Mouse (Mus musculus): Measurements from ENCODE around the gene Rad51d. TPM values are rescaled to one million over a fixed set of nuclear protein-coding genes. Genes with fewer than 3 reads are reported as not detected.
"Not testable (repeated sequence)": the region's sequence is repeated elsewhere in the genome, so short reads cannot be mapped to it uniquely, and the experiment has no call there.

Rad51d gene
- polyA plus RNA-seq, 1 experiment from 2014 or later: 11.3 TPM

GRCm38 (mm10) chr11:82835616-82836432 is 54.6 kb downstream of the Rad51d start:
- Histone ChIP-seq H3K27ac (replicated peaks) (no peak overlapping the region), H3K36me3 (no peaks in the 10 kb centered on the region), H3K27me3 (replicated peaks) (no peaks in the 10 kb centered on the region), H3K9ac (replicated peaks) (no peak overlapping the region), H3K4me3 (replicated peaks) (no peak overlapping the region), H3K4me1 (peaks cover 42% of the 10 kb centered on the region), H3K9me3 (replicated peaks) (no peaks in the 10 kb centered on the region), H3K4me2 (no peak overlapping the region)
- ATAC-seq (ENCODE audit: low FRiP score): no peak
- WGBS: 53% methylated on average over 11 of the region's 11 CpGs

- not testable (repeated sequence) for ATAC-seq (ENCODE audit: low FRiP score); H3K9me3 ChIP-seq (replicated peaks); H3K4me3 ChIP-seq (replicated peaks); H3K27ac ChIP-seq (replicated peaks); H3K27me3 ChIP-seq (replicated peaks); H3K36me3 ChIP-seq; H3K4me2 ChIP-seq; H3K9ac ChIP-seq (replicated peaks)
- peaks cover 44% of the 10 kb centered on the region for H3K4me1 ChIP-seq
- WGBS: 87% methylated on average over 7 of the region's 7 CpGs
Observed at GRCm38 (mm10) chr11:82834359-82834758, 56.1 kb downstream of the Rad51d start.

DNA sequence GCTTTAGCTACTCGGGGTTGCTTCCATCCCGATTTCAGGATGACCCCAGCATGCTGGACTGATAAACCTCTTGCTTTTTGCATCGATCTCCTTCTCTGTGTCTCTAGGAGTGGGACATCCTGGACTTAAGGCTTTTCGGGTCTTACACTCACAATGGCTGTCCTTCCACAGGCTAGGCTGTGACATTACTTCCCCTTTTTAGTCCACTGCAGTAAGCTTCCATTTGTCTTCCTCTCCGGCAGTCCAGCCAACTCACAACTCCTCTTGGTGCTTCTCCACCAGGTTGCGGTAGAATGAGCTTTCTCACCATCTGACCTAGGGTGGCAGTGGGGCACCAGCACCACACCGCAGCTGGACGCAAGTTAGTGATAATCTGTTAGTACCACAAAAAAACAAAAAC is 56.5 kb downstream of the Rad51d start:
- Histone ChIP-seq H3K27ac (replicated peaks) (no peak overlapping the region), H3K4me2 (no peak overlapping the region), H3K9ac (replicated peaks) (no peak overlapping the region), H3K4me1 (peaks cover 44% of the 10 kb centered on the region), H3K36me3 (no peaks in the 10 kb centered on the region), H3K4me3 (replicated peaks) (no peak overlapping the region), H3K27me3 (replicated peaks) (no peaks in the 10 kb centered on the region), H3K9me3 (replicated peaks) (no peaks in the 10 kb centered on the region)
- 72% methylated on average over 8 of the region's 8 CpGs for WGBS
- ATAC-seq (ENCODE audit: low FRiP score): no peak

DNA sequence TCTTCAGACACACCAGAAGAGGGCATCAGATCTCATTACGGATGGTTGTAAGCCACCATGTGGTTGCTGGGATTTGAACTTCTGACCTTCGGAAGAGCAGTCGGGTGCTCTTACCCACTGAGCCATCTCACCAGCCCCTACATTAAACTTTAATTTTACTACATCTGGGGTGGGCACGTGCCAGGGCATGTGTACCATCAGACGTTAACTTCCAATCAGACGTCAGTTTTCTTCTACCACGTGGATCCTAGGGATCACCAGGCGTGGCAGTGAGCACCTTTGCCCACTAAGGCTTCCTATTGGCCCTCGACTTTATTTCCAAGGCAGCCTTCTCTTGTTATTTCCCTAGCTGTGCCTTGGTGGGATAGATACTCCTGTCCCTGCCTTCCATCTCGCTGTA is 58.0 kb downstream of the Rad51d start:
- not testable (repeated sequence) for H3K27ac ChIP-seq (replicated peaks); H3K9me3 ChIP-seq (replicated peaks); H3K9ac ChIP-seq (replicated peaks); ATAC-seq (ENCODE audit: low FRiP score); H3K4me3 ChIP-seq (replicated peaks); H3K27me3 ChIP-seq (replicated peaks); H3K36me3 ChIP-seq; H3K4me2 ChIP-seq
- WGBS: 82% methylated on average over 10 of the region's 10 CpGs
- H3K4me1 ChIP-seq: peaks cover 30% of the 10 kb centered on the region

DNA sequence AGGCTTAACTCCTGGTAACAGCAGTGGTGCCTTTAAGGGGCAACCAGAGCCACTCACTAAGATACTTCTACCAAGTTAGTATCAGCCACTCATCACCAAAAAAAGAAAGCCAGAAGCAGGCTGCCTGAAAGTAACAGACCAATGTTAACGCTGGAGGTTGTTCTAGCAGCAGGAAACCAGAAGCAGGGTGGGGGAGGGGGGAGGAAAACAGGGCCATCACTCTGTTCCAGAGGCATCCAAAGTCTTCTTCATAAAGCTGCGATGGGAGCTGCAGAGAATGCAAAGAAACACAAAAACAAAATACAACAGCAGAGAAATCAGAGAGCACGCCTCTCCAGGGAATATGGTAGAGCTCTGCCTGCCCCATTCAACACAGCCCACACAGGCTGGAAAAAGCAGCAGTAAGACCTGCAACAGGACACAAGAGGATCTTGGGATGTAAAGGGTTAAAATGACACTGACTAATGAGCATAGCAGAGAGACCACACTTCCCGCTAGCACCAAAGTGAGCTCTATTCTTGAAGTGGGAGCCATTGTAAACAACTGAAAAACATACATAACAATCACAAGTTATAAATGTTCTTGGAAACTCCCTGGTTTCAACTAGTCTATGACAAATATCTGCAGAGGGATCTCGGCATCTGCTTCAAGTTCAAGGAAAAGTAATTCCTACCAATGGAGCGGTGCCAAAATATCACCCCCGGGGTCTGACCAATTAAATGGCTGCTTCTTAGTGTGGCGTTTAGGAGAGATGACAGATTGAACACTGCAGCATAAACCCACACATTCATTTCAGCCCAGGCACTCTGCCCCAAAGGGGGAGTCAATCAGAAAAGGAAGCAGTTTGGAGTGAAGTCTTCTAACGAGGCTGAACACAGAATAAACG is 59.2 kb downstream of the Rad51d start:
- Histone ChIP-seq H3K4me3 (replicated peaks) (no peak overlapping the region), H3K9me3 (replicated peaks) (no peaks in the 10 kb centered on the region), H3K4me1 (peaks cover 23% of the 10 kb centered on the region), H3K27ac (replicated peaks) (0 out of 2 replicates have a peak overlapping the region, but pooled peaks have one; percentile 37), H3K9ac (replicated peaks) (no peak overlapping the region), H3K27me3 (replicated peaks) (no peaks in the 10 kb centered on the region), H3K4me2 (peak overlapping the region; percentile 36), H3K36me3 (no peaks in the 10 kb centered on the region)
- WGBS: 9% methylated on average over 10 of the region's 10 CpGs
- ATAC-seq (ENCODE audit: low FRiP score): peak; percentile 76

- no peak overlapping the region for H3K4me3 ChIP-seq (replicated peaks)
- peaks cover 12% of the 10 kb centered on the region for H3K4me1 ChIP-seq
- H3K27ac ChIP-seq (replicated peaks): no peak overlapping the region
- no peaks in the 10 kb centered on the region for H3K27me3 ChIP-seq (replicated peaks)
- H3K36me3 ChIP-seq: no peaks in the 10 kb centered on the region
- no peak overlapping the region for H3K4me2 ChIP-seq
- H3K9ac ChIP-seq (replicated peaks): no peak overlapping the region
- H3K9me3 ChIP-seq (replicated peaks): no peaks in the 10 kb centered on the region
- no peak for ATAC-seq (ENCODE audit: low FRiP score)
Observed at GRCm38 (mm10) chr11:82826818-82827217, 63.6 kb downstream of the Rad51d start.

Other genes with a start within 250 kb of the Rad51d start
- 0.24 and 0.27 TPM in 2 replicates for gene Cct6b, start 126.3 kb downstream of the Rad51d start, polyA plus RNA-seq (2015; fragmentation: Nextera tagmentation; extraction: Ambion mirVana)
- 29.6 and 33.3 TPM in 2 replicates for gene Zfp830, start 126.3 kb downstream of the Rad51d start, polyA plus RNA-seq (2015; fragmentation: Nextera tagmentation; extraction: Ambion mirVana)
- gene Lig3, start 109.5 kb downstream of the Rad51d start, polyA plus RNA-seq (2015; fragmentation: Nextera tagmentation; extraction: Ambion mirVana): 19.0 and 19.7 TPM in 2 replicates
- gene Rffl, start 19.4 kb downstream of the Rad51d start, polyA plus RNA-seq (2015; fragmentation: Nextera tagmentation; extraction: Ambion mirVana): 3.8 and 6.9 TPM in 2 replicates
- 0.67 and 0.93 TPM in 2 replicates for gene Fndc8, start 1.5 kb upstream of the Rad51d start, polyA plus RNA-seq (2015; fragmentation: Nextera tagmentation; extraction: Ambion mirVana)
- gene Nle1, start 17.8 kb upstream of the Rad51d start, polyA plus RNA-seq (2015; fragmentation: Nextera tagmentation; extraction: Ambion mirVana): 35.9 and 37.5 TPM in 2 replicates
- 2.1 and 2.6 TPM in 2 replicates for gene Unc45b, start 19.9 kb upstream of the Rad51d start, polyA plus RNA-seq (2015; fragmentation: Nextera tagmentation; extraction: Ambion mirVana)
- 1.9 and 2.1 TPM in 2 replicates for gene Slfn5, start 60.7 kb upstream of the Rad51d start, polyA plus RNA-seq (2015; fragmentation: Nextera tagmentation; extraction: Ambion mirVana)
- gene Slfn9, start 101.2 kb upstream of the Rad51d start, polyA plus RNA-seq (2015; fragmentation: Nextera tagmentation; extraction: Ambion mirVana): 1.7 and 5.6 TPM in 2 replicates
- 0.22 and 1.4 TPM in 2 replicates for gene Slfn8, start 130.2 kb upstream of the Rad51d start, polyA plus RNA-seq (2015; fragmentation: Nextera tagmentation; extraction: Ambion mirVana)
- 2.0 and 7.0 TPM in 2 replicates for gene Slfn2, start 174.5 kb upstream of the Rad51d start, polyA plus RNA-seq (2015; fragmentation: Nextera tagmentation; extraction: Ambion mirVana)
- 0.28 TPM in 1 of 2 replicates, not detected in the other for gene Slfn1, start 226.2 kb upstream of the Rad51d start, polyA plus RNA-seq (2015; fragmentation: Nextera tagmentation; extraction: Ambion mirVana)